Comparison of ENCODE assay signal across 10 mouse cellular contexts in genomic region chr10:118011687-118012567, GRCm38 (mm10).
DNase-seq lines count a peak whose midpoint lies in the region; ATAC-seq lines count a peak whose summit lies in the region.
"Had no signal": no experiment of that assay in that cellular context is flagged by ENCODE, and none has a peak within 500 bp of the region (broad histone marks: within the 10 kb centered on the region; RNA-seq: fewer than 3 reads in every experiment).

No protein-coding gene starts in this region.

- 69% methylated on average over 10 of the region's 10 CpGs for WGBS in kidney, embryonic 14.5 days

- H3K4me2 ChIP-seq in kidney, embryonic 14.5 days (replicated peaks; ENCODE audit: low read depth, low read length), result no peak overlapping the region
- H3K4me2 ChIP-seq: neural tube, embryonic 12.5 days had no signal

- peak; percentile 47; the same call in 1 of the 2 replicates for ATAC-seq in common myeloid progenitor, adult 5-6 weeks (replicated peaks; ENCODE audit: low read depth, poor library complexity, severe bottlenecking)
- no peak for ATAC-seq in kidney, embryonic 14.5 days (ENCODE audit: low FRiP score, low TSS enrichment)

- no peak overlapping the region for H3K4me3 ChIP-seq in kidney, embryonic 14.5 days (ENCODE audit: low read length)
- H3K4me3 ChIP-seq in megakaryocyte, embryonic 14.5 days (replicated peaks), result peak overlapping the region; percentile 84
- H3K4me3 ChIP-seq: neural tube, embryonic 12.5 days had no signal

- H3K9ac ChIP-seq in kidney, embryonic 14.5 days (ENCODE audit: low read depth, low read length), result no peak overlapping the region
- H3K9ac ChIP-seq: neural tube, embryonic 12.5 days had no signal

- no peaks in the 10 kb centered on the region for H3K27me3 ChIP-seq in kidney, embryonic 14.5 days (ENCODE audit: control insufficient read depth, insufficient read depth, low read length)
- no peaks in the 10 kb centered on the region for H3K27me3 ChIP-seq in megakaryocyte, embryonic 14.5 days (replicated peaks)
- H3K27me3 ChIP-seq: neural tube, embryonic 12.5 days had no signal

- H3K9me3 ChIP-seq in kidney, embryonic 14.5 days (ENCODE audit: control insufficient read depth, low read length), result peaks cover 3% of the 10 kb centered on the region; the same call in 1 of the 2 replicates
- peaks cover 25% of the 10 kb centered on the region for H3K9me3 ChIP-seq in megakaryocyte, embryonic 14.5 days

- H3K27ac ChIP-seq in kidney, embryonic 14.5 days (ENCODE audit: low read depth, low read length), result 0 out of 2 replicates have a peak overlapping the region, but pooled peaks have one; percentile 9
- H3K27ac ChIP-seq: neural tube, embryonic 12.5 days had no signal

- no peaks in the 10 kb centered on the region for H3K36me3 ChIP-seq in kidney, embryonic 14.5 days (ENCODE audit: control insufficient read depth, insufficient read depth, low read length)
- peaks cover 33% of the 10 kb centered on the region for H3K36me3 ChIP-seq in megakaryocyte, embryonic 14.5 days (replicated peaks; ENCODE audit: low read length)
- H3K36me3 ChIP-seq: neural tube, embryonic 12.5 days had no signal

- peak; percentile 3 for DNase-seq in layer of hippocampus, adult 11-12 months (ENCODE audit: low spot score)
- DNase-seq in layer of hippocampus, postnatal 14 days (ENCODE audit: low spot score in 2 of 2), result no peak
- no peak for DNase-seq in c-Kit-positive CD71-positive TER-119-positive erythroid progenitor cells, embryonic 14.5 days (ENCODE audit: low spot score)
- no peak for DNase-seq in spleen, postnatal 36 days (ENCODE audit: low spot score in 2 of 2)
- DNase-seq in layer of hippocampus, adult 9-11 months, result no peak
- DNase-seq: liver had no signal

- H3K4me1 ChIP-seq in kidney, embryonic 14.5 days (ENCODE audit: control insufficient read depth, insufficient read depth, low read length), result no peaks in the 10 kb centered on the region
- peaks cover 56% of the 10 kb centered on the region for H3K4me1 ChIP-seq in megakaryocyte, embryonic 14.5 days
- H3K4me1 ChIP-seq: neural tube, embryonic 12.5 days had no signal
